Mouse (Mus musculus): ENCODE measurements around the gene Vac14. TPM values are rescaled to one million over a fixed set of nuclear protein-coding genes. Genes with fewer than 3 reads are reported as not detected.

Gene Vac14
- total RNA-seq, 2 experiments from 2014 or later, result 19.7 to 20.7 TPM

GRCm38 (mm10) chr8:110714827-110715519, 96.6 kb downstream of the Vac14 start:
- no peak for DNase-seq (ENCODE audit: low spot score)

GRCm38 (mm10) chr8:110716075-110716474, 97.7 kb downstream of the Vac14 start:
- peak; percentile 63 for DNase-seq (ENCODE audit: low spot score)

- no peak for DNase-seq (ENCODE audit: low spot score)
Measured at GRCm38 (mm10) chr8:110717131-110717530, 98.7 kb downstream of the Vac14 start.

DNA sequence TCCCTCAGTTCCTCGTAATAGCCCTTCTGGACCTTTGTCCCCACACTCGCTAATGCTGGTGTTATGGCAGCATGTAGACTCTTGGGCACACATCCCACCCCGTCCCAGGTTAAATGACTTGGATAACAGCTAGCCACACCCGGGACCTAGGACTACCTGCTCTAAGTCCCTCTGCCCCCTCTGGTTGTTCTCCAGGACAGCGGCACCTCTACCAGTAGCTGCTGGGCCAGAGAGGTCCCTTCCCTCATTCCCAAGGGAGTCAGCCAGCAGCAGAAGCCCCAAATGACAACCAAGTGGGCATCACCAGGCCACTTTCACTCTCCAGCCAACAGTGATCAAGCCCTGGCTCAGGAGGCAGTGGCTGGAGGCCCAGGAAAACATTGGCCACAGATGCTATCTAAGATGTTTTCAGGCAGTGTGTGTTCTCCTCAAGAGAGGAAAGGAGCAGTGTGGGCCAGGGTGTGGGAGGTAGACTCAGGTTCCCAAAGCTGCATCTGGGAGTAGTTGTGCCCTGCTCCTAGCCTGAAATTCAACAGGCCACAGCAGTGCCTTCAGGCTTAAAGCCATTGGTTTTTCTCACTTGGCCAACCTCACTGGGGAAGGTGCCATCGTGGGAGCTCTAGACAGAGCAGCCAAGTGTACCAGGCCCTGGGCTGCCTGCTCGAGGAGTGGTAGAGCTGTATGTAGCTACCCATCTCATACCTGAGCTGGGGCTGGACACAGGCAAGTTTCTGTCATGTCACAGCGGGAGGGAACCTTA, 100.0 kb downstream of the Vac14 start:
- peak; percentile 62 for DNase-seq (ENCODE audit: low spot score)

- peak; percentile 69 for DNase-seq (ENCODE audit: low spot score)
Measured at GRCm38 (mm10) chr8:110718969-110719670, 100.7 kb downstream of the Vac14 start.

GRCm38 (mm10) chr8:110719898-110720653, 101.7 kb downstream of the Vac14 start:
- DNase-seq (ENCODE audit: low spot score), result no peak

GRCm38 (mm10) chr8:110720685-110721598, 102.6 kb downstream of the Vac14 start, which contains the start of gene Mtss1l:
Gene Mtss1l, plus strand, starts transcription at chr8:110721476.
- peak; percentile 82 for DNase-seq (ENCODE audit: low spot score)

- no peak for DNase-seq (ENCODE audit: low spot score)
Measured at GRCm38 (mm10) chr8:110721606-110722413, 103.4 kb downstream of the Vac14 start.

- DNase-seq (ENCODE audit: low spot score), result no peak
Measured at GRCm38 (mm10) chr8:110722414-110723011, 104.1 kb downstream of the Vac14 start.

GRCm38 (mm10) chr8:110724493-110724892, 106.1 kb downstream of the Vac14 start:
- no peak for DNase-seq (ENCODE audit: low spot score)

GRCm38 (mm10) chr8:110725084-110725838, 106.9 kb downstream of the Vac14 start:
- DNase-seq (ENCODE audit: low spot score), result no peak

DNA sequence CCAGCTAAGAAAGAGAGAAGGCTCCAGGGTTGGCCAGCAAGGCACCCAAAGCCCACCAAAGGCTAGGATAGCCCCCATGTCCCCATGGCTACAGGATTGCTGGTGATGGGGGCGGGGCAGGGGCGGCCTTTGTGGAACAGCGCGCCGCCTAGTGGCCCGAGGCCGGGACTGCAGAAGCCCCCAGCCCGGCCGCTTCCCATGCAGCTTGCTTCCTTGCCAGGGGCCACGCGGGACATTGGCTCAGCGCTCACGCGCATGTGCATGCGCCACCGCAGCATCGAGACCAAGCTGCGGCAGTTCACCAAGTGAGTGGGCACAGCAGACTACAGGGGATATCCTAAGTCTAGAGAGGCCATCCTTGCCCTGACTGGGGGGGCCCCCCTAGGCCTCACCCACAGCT, 108.5 kb downstream of the Vac14 start:
- DNase-seq (ENCODE audit: low spot score), result peak; percentile 60

DNA sequence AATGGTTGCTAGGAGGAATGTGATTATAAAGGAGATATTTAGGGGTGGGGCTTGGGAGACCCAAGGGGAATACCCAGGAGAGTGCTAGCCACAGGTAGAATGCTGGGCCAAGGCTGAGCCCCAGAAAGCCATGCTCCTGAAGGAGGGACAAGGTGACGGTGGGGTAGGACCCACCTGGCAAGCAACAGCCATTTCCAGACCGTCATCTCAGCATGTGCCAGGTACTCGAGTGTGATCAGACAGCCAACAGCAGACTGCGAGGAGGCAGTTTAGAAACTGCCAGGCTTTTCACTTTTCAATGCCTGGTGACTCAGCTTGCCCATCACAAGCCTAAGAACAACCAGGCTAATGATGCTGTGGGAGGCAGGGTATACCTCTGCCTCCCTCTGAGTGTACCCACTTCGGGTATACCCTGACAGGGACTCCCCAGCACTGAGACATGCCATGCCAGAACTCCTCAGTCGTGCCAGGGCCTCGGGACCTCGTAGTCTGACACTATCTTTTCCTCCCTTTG, 113.0 kb downstream of the Vac14 start:
- no peak for DNase-seq (ENCODE audit: low spot score)

GRCm38 (mm10) chr8:110733036-110733435, 114.7 kb downstream of the Vac14 start:
- DNase-seq (ENCODE audit: low spot score), result no peak

GRCm38 (mm10) chr8:110738591-110739195, 120.3 kb downstream of the Vac14 start:
- no peak for DNase-seq (ENCODE audit: low spot score)

- DNase-seq (ENCODE audit: low spot score), result no peak
Measured at GRCm38 (mm10) chr8:110740629-110741175, 122.3 kb downstream of the Vac14 start.

- no peak for DNase-seq (ENCODE audit: low spot score)
Measured at GRCm38 (mm10) chr8:110741816-110742451, 123.5 kb downstream of the Vac14 start.

Data from gastrocnemius, adult 18-20 months (tissue).